Mouse (Mus musculus): ENCODE measurements at regions not wholly inside any gene's neighbourhood (a gene's known extent, or its start where the extent isn't known, plus 50 kb on each side); places are given as distances from the start of the nearest gene placed in this dataset.

GRCm38 (mm10) chr15:27405721-27406161, 60.7 kb upstream of the Ank start:
- no peak for TF ChIP-seq EP300 (IDR thresholded peaks at IDR 0.05)
- no peak for TF ChIP-seq CTCF (IDR thresholded peaks at IDR 0.05)
